Mouse (Mus musculus): Measurements from ENCODE around the gene Tulp4. TPM values are rescaled to one million over a fixed set of nuclear protein-coding genes. Genes with fewer than 3 reads are reported as not detected.

Tulp4 gene
- total and polyA plus RNA-seq, 2 experiments from 2014 or later: 92.0 to 417 TPM

DNA sequence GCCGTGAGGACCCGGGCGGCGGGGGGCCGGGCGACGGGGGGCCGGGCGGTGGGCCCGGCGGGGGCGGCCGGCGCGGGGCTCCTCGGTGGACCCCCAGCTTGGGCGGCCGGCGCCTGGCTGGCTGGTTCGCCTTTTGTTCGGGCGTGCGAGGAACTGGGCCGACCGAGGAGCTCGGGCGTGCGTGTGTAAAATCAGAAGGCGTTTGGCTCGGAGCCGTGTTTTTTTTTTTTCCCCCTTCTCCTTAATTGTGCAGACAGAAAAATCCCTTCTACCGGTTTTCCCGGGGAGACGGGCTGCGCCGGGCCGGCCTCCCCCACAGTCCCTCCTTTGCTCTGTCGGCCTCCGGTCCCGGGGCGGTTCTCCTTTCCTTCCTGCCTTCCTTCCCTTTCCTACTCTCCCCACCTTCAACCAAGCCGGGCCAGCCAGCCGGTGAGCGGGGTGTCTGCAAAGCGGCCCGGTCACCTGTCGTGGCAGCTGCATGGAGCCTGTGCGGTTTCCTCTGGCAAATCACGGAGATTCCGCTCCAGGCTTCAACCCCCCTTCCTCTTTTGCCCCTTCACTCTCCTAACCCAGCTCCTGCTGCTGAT, 871 bp downstream of the Tulp4 start:
- no peak for TF ChIP-seq CTCF (IDR thresholded peaks at IDR 0.05; ENCODE audit: low read depth)
- H3K4me3 ChIP-seq (ENCODE audit: low read depth, low read length): peak overlapping the region; percentile 75
- WGBS: 6% methylated on average over 50 of the region's 50 CpGs
- peaks cover 9% of the 10 kb centered on the region for H3K4me1 ChIP-seq (ENCODE audit: insufficient read depth)
- no peaks in the 10 kb centered on the region for H3K27me3 ChIP-seq (ENCODE audit: insufficient read depth, low read length)
- no peaks in the 10 kb centered on the region for H3K36me3 ChIP-seq (ENCODE audit: insufficient read depth)
- H3K9me3 ChIP-seq (ENCODE audit: low read length): no peaks in the 10 kb centered on the region
- DNase-seq: peak; percentile 75
- peak; percentile 53 for ATAC-seq
- H3K27ac ChIP-seq (ENCODE audit: low read depth, low read length): peak overlapping the region; percentile 97
- H3K9ac ChIP-seq: peak overlapping the region; percentile 89
- H3K4me2 ChIP-seq (ENCODE audit: low read depth): peak overlapping the region; percentile 72

DNA sequence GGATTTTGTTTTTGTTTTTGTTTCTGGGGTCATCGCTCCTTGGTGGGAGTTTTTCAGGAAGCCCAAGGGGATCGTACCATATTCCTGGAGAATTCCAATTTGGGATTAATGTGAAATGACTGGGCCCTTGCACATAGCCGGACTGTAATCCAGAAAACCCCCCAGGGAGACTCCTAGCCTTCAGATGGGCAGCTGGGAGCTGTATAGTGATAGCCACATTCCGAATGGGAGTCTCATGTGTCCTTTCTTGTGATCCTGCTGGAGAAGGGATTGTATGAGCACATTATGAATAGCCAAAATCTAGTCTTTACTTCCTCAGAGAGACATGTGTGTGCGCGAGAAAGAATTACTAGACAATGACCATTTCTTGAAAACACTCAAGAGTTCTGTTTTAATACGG, 1.9 kb downstream of the Tulp4 start:
- Histone ChIP-seq H3K27ac (ENCODE audit: low read depth, low read length) (peak overlapping the region; percentile 48; the same call in 1 of the 2 replicates), H3K4me1 (ENCODE audit: insufficient read depth) (peaks cover 9% of the 10 kb centered on the region), H3K4me2 (ENCODE audit: low read depth) (peak overlapping the region; percentile 72), H3K9me3 (ENCODE audit: low read length) (no peaks in the 10 kb centered on the region), H3K4me3 (ENCODE audit: low read depth, low read length) (peak overlapping the region; percentile 75), H3K27me3 (ENCODE audit: insufficient read depth, low read length) (no peaks in the 10 kb centered on the region), H3K9ac (peak overlapping the region; percentile 89), H3K36me3 (ENCODE audit: insufficient read depth) (no peaks in the 10 kb centered on the region)
- DNase-seq (no peak), ATAC-seq (no peak)
- WGBS: 32% methylated on average over 7 of the region's 7 CpGs
- no peak for TF ChIP-seq CTCF (IDR thresholded peaks at IDR 0.05; ENCODE audit: low read depth)

DNA sequence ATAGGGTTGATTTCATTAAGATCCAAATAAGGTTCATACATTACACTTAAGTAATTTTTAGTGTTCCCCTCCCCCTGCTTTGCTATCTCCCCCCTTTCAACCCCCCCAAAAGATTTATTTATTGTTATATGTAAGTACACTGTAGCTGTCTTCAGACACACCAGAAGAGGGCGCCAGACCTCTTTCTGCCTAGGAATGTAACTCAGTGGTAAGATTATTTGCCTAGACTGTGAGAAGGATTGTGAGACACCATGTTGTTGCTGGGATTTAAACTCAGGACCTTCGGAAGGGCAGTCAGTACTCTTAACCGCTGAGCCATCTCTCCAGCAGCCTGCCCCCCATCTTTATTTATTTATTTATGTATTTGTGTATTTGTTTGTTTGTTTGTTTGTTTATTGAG, 4.7 kb downstream of the Tulp4 start:
- H3K4me3 ChIP-seq (ENCODE audit: low read depth, low read length): no peak overlapping the region
- no peak for DNase-seq
- 80% methylated on average over 3 of the region's 3 CpGs for WGBS
- no peaks in the 10 kb centered on the region; the same call in 1 of the 2 replicates for H3K36me3 ChIP-seq (ENCODE audit: insufficient read depth)
- no peak overlapping the region for H3K9ac ChIP-seq
- no peak for ATAC-seq
- no peaks in the 10 kb centered on the region for H3K27me3 ChIP-seq (ENCODE audit: insufficient read depth, low read length)
- peaks cover 9% of the 10 kb centered on the region; the same call in 1 of the 2 replicates for H3K4me1 ChIP-seq (ENCODE audit: insufficient read depth)
- H3K27ac ChIP-seq (ENCODE audit: low read depth, low read length): no peak overlapping the region
- H3K4me2 ChIP-seq (ENCODE audit: low read depth): no peak overlapping the region
- H3K9me3 ChIP-seq (ENCODE audit: low read length): no peaks in the 10 kb centered on the region
- peak; percentile 50 for TF ChIP-seq CTCF (IDR thresholded peaks at IDR 0.05; ENCODE audit: low read depth)

DNA sequence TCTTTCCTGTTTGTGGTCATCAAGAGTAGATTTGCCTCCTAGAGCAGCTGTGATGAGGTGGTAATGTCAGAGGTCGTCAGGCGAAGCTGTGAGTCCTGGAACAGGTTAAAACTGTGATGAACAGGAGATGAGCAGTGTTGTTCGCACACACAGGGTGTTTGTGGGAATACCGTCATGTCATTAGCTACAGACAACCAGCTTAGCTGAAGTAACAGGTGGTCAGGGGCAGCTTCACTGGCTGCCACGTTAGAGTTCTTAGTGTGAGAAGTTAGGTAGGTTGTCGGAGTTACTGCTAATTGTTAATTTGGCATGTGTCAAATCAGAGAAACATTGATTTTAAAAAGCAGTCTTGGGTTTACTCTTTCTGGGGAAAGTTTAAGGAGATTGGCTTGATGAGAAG, 7.4 kb downstream of the Tulp4 start:
- Histone ChIP-seq H3K4me1 (ENCODE audit: insufficient read depth) (peaks cover 2% of the 10 kb centered on the region; the same call in 1 of the 2 replicates), H3K4me3 (ENCODE audit: low read depth, low read length) (no peak overlapping the region), H3K9ac (no peak overlapping the region), H3K36me3 (ENCODE audit: insufficient read depth) (no peaks in the 10 kb centered on the region; the same call in 1 of the 2 replicates), H3K27ac (ENCODE audit: low read depth, low read length) (no peak overlapping the region), H3K4me2 (ENCODE audit: low read depth) (no peak overlapping the region), H3K27me3 (ENCODE audit: insufficient read depth, low read length) (no peaks in the 10 kb centered on the region), H3K9me3 (ENCODE audit: low read length) (no peaks in the 10 kb centered on the region)
- ATAC-seq: no peak
- no peak for TF ChIP-seq CTCF (IDR thresholded peaks at IDR 0.05; ENCODE audit: low read depth)
- 89% methylated on average over 6 of the region's 6 CpGs for WGBS
- DNase-seq: no peak

DNA sequence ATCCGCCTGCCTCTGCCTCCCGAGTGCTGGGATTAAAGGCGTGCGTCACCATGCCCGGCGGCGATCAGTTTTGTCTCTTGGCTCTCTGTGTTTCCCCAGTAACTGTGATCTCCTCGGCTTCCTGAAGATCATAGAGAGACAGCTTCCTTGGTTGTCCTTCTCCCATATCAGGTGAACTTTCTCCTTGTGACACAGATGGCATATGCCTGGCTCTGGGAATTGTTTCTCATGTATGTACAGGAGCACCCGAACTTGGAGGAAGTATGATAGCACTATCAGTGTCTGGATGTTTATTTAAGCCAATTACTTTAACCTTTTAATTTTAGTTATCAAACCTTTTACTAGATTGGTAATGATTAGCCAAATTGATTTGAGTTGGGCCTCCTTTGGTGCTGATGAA, 8.8 kb downstream of the Tulp4 start:
- 94% methylated on average over 9 of the region's 9 CpGs for WGBS
- TF ChIP-seq CTCF (IDR thresholded peaks at IDR 0.05; ENCODE audit: low read depth): no peak
- Histone ChIP-seq H3K4me2 (ENCODE audit: low read depth) (no peak overlapping the region), H3K27me3 (ENCODE audit: insufficient read depth, low read length) (no peaks in the 10 kb centered on the region), H3K27ac (ENCODE audit: low read depth, low read length) (no peak overlapping the region), H3K9ac (no peak overlapping the region), H3K36me3 (ENCODE audit: insufficient read depth) (no peaks in the 10 kb centered on the region; the same call in 1 of the 2 replicates), H3K4me1 (ENCODE audit: insufficient read depth) (no peaks in the 10 kb centered on the region), H3K9me3 (ENCODE audit: low read length) (no peaks in the 10 kb centered on the region), H3K4me3 (ENCODE audit: low read depth, low read length) (no peak overlapping the region)
- no peak for ATAC-seq
- no peak for DNase-seq

DNA sequence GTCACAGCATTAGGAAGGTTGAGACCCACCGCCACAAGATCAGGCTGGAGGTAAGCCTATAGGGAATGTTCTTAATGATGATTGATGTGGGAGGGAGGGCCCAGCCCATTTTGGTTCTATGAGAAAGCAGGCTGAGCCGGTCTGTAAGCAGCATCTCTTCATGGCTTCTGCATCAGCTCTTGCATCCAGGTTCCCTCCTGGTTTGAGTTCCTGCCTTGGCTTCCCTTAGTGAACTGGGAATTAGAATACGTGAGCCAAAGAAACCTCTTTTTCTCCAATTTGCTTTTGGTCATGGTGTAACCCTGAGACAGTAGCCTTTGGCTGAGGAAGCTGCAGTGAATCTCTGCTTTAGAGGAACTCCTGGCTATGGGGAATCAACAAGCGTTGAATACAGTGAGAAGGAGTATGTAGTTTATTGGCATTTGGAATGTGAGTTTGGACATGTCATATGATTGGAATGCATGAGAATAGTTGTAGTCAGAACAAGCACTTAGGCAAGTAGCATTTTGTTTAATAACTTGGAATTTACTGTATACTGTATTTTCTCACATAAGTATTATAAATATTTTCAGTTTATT, 11.0 kb downstream of the Tulp4 start:
- Histone ChIP-seq H3K36me3 (ENCODE audit: insufficient read depth) (peaks cover 4% of the 10 kb centered on the region), H3K4me2 (ENCODE audit: low read depth) (no peak overlapping the region), H3K4me3 (ENCODE audit: low read depth, low read length) (no peak overlapping the region), H3K27me3 (ENCODE audit: insufficient read depth, low read length) (no peaks in the 10 kb centered on the region), H3K27ac (ENCODE audit: low read depth, low read length) (no peak overlapping the region), H3K9ac (no peak overlapping the region), H3K4me1 (ENCODE audit: insufficient read depth) (no peaks in the 10 kb centered on the region), H3K9me3 (ENCODE audit: low read length) (no peaks in the 10 kb centered on the region)
- TF ChIP-seq CTCF (IDR thresholded peaks at IDR 0.05; ENCODE audit: low read depth): no peak
- DNase-seq (no peak), ATAC-seq (no peak)
- WGBS: 81% methylated on average over 4 of the region's 4 CpGs

DNA sequence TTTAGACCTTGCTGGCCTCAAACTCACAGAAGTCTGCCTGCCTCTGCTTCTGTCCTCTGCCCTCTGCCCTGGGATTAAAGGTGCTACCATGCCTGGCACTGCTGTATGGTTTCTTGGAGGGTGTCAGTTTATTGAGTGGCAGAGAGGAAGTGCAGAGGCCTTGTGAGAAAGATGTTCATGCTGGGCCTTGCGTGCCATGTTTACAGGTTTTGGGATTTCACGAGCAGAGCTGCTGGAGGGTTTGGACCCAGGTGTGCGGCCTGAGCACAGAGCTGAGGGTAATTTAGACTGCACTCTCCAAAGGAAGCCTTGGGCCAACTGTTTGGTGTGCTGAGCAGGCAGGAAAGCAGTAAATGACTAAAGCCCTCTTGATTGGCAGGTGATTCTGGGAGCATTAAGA, 11.7 kb downstream of the Tulp4 start:
- ATAC-seq (no peak), DNase-seq (no peak)
- no peak overlapping the region for H3K27ac ChIP-seq (ENCODE audit: low read depth, low read length)
- H3K4me3 ChIP-seq (ENCODE audit: low read depth, low read length): no peak overlapping the region
- 88% methylated on average over 3 of the region's 3 CpGs for WGBS
- H3K27me3 ChIP-seq (ENCODE audit: insufficient read depth, low read length): no peaks in the 10 kb centered on the region
- H3K36me3 ChIP-seq (ENCODE audit: insufficient read depth): peaks cover 11% of the 10 kb centered on the region
- no peak for TF ChIP-seq CTCF (IDR thresholded peaks at IDR 0.05; ENCODE audit: low read depth)
- H3K9me3 ChIP-seq (ENCODE audit: low read length): no peaks in the 10 kb centered on the region
- no peak overlapping the region for H3K4me2 ChIP-seq (ENCODE audit: low read depth)
- H3K9ac ChIP-seq: no peak overlapping the region
- H3K4me1 ChIP-seq (ENCODE audit: insufficient read depth): no peaks in the 10 kb centered on the region
